Mouse (Mus musculus) kidney, embryonic 14.5 days (tissue): ENCODE data around the gene Itpk1. TPM values are rescaled to one million over a fixed set of nuclear protein-coding genes. Genes with fewer than 3 reads are reported as not detected.

ENCODE experiments used
- ATAC-seq: fragments of 200-750 bp; cut with Nextera tagmentation; 2 replicates; pipeline ENCODE4 v1.8.0; 2017; ENCODE audit warnings: moderate number of reproducible peaks, mild to moderate bottlenecking, moderate TSS enrichment, moderate library complexity; ENCODE audit not compliant: low FRiP score, low TSS enrichment
- H3K27ac ChIP-seq: fragments of 300-500 bp; sonication (generic); 2 replicates; pipeline ENCODE4 v1.5.1; 2014; ENCODE audit warnings: low read depth, mild to moderate bottlenecking, low read length, moderate library complexity, mixed read lengths
- H3K27me3 ChIP-seq: fragments of 300-500 bp; sonication (generic); 2 replicates; pipeline ENCODE4 v1.6.1; 2014; ENCODE audit warnings: mild to moderate bottlenecking, low read length; ENCODE audit not compliant: control insufficient read depth, insufficient read depth
- H3K36me3 ChIP-seq: fragments of 300-500 bp; sonication (generic); 2 replicates; pipeline ENCODE4 v1.6.1; 2014; ENCODE audit warnings: low read length, mixed read lengths; ENCODE audit not compliant: control insufficient read depth, insufficient read depth
- H3K4me1 ChIP-seq: fragments of 300-500 bp; sonication (generic); 2 replicates; pipeline ENCODE4 v1.6.1; 2014; ENCODE audit warnings: low read length, mixed read lengths; ENCODE audit not compliant: control insufficient read depth, insufficient read depth
- H3K4me2 ChIP-seq: fragments of 300-500 bp; sonication (generic); replicated peaks from 2 replicates; pipeline ENCODE4 v1.6.1; 2014; ENCODE audit warnings: low read depth, mild to moderate bottlenecking, low read length
- H3K4me3 ChIP-seq: fragments of 300-500 bp; sonication (generic); 2 replicates; pipeline ENCODE4 v1.5.1; 2014; ENCODE audit warnings: mild to moderate bottlenecking, low read length
- H3K9ac ChIP-seq: fragments of 300-500 bp; sonication (generic); 2 replicates; pipeline ENCODE4 v1.6.1; 2014; ENCODE audit warnings: low read depth, mild to moderate bottlenecking, low read length, moderate library complexity
- H3K9me3 ChIP-seq: fragments of 300-500 bp; sonication (generic); 2 replicates; pipeline ENCODE4 v1.6.1; 2016; ENCODE audit warnings: low read length; ENCODE audit not compliant: control insufficient read depth
- WGBS: fragments of 180-500 bp; shearing (Covaris S2); extraction: QIAGEN DNeasy Blood & Tissue Kit; methylation state at CpG from one replicate; pipeline ENCODE4 v1.1.7; 2014; 5-methylcytosine and 5-hydroxymethylcytosine counted together
- polyA plus RNA-seq: library from polyadenylated mRNA; unstranded; fragments of >200 nt; fragmentation: Nextera tagmentation; extraction: Ambion mirVana; gene quantifications from 2 replicates; pipeline ENCODE4 v1.2.1, GENCODE M21; 2014

Gene Itpk1
- polyA plus RNA-seq, 1 experiment from 2014 or later, result 18.4 TPM

- H3K36me3 ChIP-seq, result peaks cover 2% of the 10 kb centered on the region; the same call in 1 of the 2 replicates
- no peak overlapping the region for H3K9ac ChIP-seq
- H3K27ac ChIP-seq, result no peak overlapping the region
- no peaks in the 10 kb centered on the region for H3K9me3 ChIP-seq
- 71% methylated on average over 5 of the region's 5 CpGs for WGBS
- ATAC-seq, result no peak
- H3K4me1 ChIP-seq, result no peaks in the 10 kb centered on the region
- H3K4me2 ChIP-seq, result no peak overlapping the region
- H3K27me3 ChIP-seq, result no peaks in the 10 kb centered on the region
- H3K4me3 ChIP-seq, result no peak overlapping the region
Measured at GRCm38 (mm10) chr12:102581579-102582196, 123.0 kb downstream of the Itpk1 start.

DNA sequence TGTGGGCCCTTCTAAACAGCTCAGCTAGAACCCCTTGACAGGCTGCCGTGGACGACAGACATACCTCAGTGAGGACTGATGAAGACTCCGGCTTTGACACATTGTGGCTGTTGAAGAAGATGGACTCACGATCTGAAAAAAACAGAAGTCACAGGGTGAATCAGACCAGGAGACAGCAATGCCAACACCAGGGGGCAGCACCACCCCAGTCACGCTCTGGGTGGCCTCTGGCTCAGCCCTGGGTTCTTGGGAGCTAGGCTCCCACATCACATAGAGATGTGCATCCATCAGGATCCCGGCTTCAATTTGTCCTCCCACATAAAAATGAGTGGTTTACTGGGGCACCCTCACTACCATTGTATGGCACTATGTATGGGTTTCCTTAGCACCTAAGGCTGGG, 125.7 kb downstream of the Itpk1 start:
- no peaks in the 10 kb centered on the region; the same call in 1 of the 2 replicates for H3K36me3 ChIP-seq
- no peak overlapping the region for H3K4me3 ChIP-seq
- ATAC-seq, result peak; percentile 49; the same call in 1 of the 2 replicates
- no peaks in the 10 kb centered on the region for H3K27me3 ChIP-seq
- H3K27ac ChIP-seq, result no peak overlapping the region
- no peaks in the 10 kb centered on the region for H3K4me1 ChIP-seq
- 52% methylated on average over 6 of the region's 6 CpGs for WGBS
- H3K9me3 ChIP-seq, result no peaks in the 10 kb centered on the region
- no peak overlapping the region for H3K9ac ChIP-seq
- no peak overlapping the region for H3K4me2 ChIP-seq

GRCm38 (mm10) chr12:102576659-102577398, 127.9 kb downstream of the Itpk1 start:
- H3K4me3 ChIP-seq, result no peak overlapping the region
- H3K9me3 ChIP-seq, result no peaks in the 10 kb centered on the region
- H3K27me3 ChIP-seq, result no peaks in the 10 kb centered on the region
- no peak for ATAC-seq
- no peak overlapping the region for H3K4me2 ChIP-seq
- H3K4me1 ChIP-seq, result no peaks in the 10 kb centered on the region
- WGBS, result 56% methylated on average over 10 of the region's 10 CpGs
- H3K27ac ChIP-seq, result no peak overlapping the region
- peaks cover 10% of the 10 kb centered on the region; the same call in 1 of the 2 replicates for H3K36me3 ChIP-seq
- H3K9ac ChIP-seq, result no peak overlapping the region

DNA sequence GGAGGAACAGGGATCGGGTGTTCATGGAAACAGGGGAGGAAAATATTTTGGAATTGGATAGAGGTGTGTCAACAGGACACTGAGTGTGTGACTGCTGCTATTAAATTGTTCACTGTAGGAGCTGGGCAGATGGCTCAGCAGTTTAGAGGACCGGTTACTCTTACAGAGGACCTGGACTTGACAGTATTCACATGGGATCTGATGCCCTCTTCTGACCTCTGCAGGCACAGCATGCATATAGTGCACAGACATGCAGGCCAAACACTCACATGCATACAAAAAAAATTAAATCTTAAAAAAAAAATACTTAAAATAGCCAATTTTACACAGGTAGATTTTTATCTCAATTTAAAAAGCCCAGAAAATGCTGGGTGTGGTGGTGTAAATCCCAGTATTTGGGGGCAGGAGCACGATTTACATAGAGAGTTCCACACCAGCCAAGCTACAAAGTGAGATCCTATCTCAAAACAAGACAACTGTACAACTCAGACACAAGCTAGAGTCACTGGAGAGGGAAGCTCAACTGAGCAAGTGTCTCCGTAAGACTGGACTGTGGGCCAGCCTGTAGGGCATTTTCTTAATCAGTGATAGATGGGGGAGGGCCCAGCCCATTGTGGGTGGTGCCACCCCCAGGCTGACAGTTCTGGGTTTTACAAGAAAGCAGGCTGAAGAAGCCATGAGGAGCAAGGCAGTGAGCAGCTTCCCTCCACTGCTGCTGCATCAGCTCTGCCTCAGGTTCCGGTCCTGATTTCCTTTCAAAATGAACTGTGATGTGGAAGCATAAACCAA, 129.0 kb downstream of the Itpk1 start:
- Histone ChIP-seq H3K4me1 (no peaks in the 10 kb centered on the region), H3K9ac (no peak overlapping the region), H3K36me3 (peaks cover 10% of the 10 kb centered on the region; the same call in 1 of the 2 replicates), H3K27me3 (no peaks in the 10 kb centered on the region), H3K27ac (no peak overlapping the region), H3K4me3 (no peak overlapping the region), H3K4me2 (no peak overlapping the region), H3K9me3 (no peaks in the 10 kb centered on the region)
- ATAC-seq, result no peak
- WGBS, result 66% methylated on average over 5 of the region's 5 CpGs

DNA sequence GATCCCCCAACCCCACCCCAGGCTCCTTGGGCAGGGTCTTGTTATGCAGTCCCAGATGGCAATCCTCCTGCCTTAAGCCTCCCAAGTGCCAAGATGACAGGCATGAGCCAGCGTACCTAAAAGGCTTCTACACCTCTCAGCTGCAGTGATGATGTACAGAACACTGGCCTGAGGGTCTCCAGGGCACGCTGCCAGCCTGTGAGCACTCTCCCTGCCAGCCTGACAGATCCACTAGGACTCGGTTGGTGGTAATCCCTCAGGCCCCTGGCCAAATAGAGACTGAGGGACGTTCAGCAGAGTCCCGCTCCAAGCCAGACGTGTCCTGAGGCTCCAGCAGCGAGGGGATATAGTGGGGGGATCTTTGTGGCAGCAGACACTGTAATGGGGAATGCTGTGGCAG, 131.7 kb downstream of the Itpk1 start:
- H3K4me3 ChIP-seq, result no peak overlapping the region
- H3K36me3 ChIP-seq, result peaks cover 14% of the 10 kb centered on the region

GRCm38 (mm10) chr12:102571666-102572065, 133.1 kb downstream of the Itpk1 start:
- Histone ChIP-seq H3K27me3 (no peaks in the 10 kb centered on the region), H3K9ac (no peak overlapping the region), H3K27ac (no peak overlapping the region), H3K36me3 (peaks cover 14% of the 10 kb centered on the region), H3K4me3 (no peak overlapping the region), H3K9me3 (no peaks in the 10 kb centered on the region), H3K4me2 (no peak overlapping the region), H3K4me1 (no peaks in the 10 kb centered on the region)
- 84% methylated on average over 8 of the region's 9 CpGs for WGBS
- no peak for ATAC-seq

More for the DNA sequence above, 131.7 kb downstream of the Itpk1 start:
- H3K27ac ChIP-seq, result no peak overlapping the region
- H3K9me3 ChIP-seq, result no peaks in the 10 kb centered on the region
- no peak overlapping the region for H3K4me2 ChIP-seq
- H3K9ac ChIP-seq, result no peak overlapping the region
- H3K4me1 ChIP-seq, result no peaks in the 10 kb centered on the region
- ATAC-seq, result no peak
- 85% methylated on average over 7 of the region's 7 CpGs for WGBS
- H3K27me3 ChIP-seq, result no peaks in the 10 kb centered on the region

DNA sequence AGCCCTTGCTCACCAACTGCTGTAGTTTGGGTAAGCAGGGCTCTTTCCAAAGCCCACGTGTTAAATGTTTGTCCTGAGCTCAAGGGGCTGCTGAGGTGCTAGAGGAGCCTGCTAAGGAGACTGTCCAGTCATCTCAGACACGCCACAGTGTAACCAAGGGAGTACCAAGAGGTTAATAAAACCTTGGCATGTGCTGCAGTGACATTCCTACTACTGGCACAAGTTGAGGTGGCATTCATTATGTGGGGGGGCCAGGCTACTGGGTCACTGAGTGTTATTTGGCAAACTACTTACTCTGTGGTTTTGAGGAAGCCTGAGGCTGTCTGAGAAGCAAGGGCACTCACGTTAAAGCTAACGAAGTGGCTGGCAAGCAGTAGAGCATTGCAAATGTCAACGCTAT, 134.0 kb downstream of the Itpk1 start:
- ATAC-seq, result no peak
- 76% methylated on average over 5 of the region's 5 CpGs for WGBS
- no peak overlapping the region for H3K4me2 ChIP-seq
- no peaks in the 10 kb centered on the region for H3K27me3 ChIP-seq
- no peak overlapping the region for H3K4me3 ChIP-seq
- H3K9ac ChIP-seq, result no peak overlapping the region
- H3K36me3 ChIP-seq, result peaks cover 14% of the 10 kb centered on the region
- no peaks in the 10 kb centered on the region for H3K9me3 ChIP-seq
- H3K27ac ChIP-seq, result no peak overlapping the region
- H3K4me1 ChIP-seq, result no peaks in the 10 kb centered on the region

- Histone ChIP-seq H3K27ac (no peak overlapping the region), H3K36me3 (peaks cover 14% of the 10 kb centered on the region), H3K4me2 (no peak overlapping the region), H3K9me3 (no peaks in the 10 kb centered on the region), H3K9ac (no peak overlapping the region), H3K27me3 (no peaks in the 10 kb centered on the region), H3K4me3 (no peak overlapping the region), H3K4me1 (no peaks in the 10 kb centered on the region)
- 90% methylated on average over 13 of the region's 13 CpGs for WGBS
- ATAC-seq, result no peak
Measured at GRCm38 (mm10) chr12:102570111-102570510, 134.6 kb downstream of the Itpk1 start.

DNA sequence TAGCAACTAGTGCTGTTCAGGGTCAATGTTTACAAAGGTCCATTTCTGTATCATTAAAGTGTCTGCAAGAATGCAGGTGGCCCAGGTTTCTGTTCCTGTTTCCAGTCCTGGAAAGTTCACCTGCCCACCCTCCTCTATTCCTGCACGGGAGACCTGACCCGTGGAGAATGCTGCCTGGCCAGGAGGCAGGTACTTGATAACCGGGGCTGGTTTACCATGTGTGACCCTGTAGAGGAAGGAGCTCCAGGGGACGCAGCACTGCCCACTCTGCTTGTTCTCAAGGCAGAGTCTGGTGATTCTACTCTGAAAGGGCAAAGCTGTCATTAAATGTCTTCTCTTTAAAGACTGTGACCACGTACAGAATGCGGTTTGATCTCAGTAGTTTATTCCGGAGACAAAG, 136.5 kb downstream of the Itpk1 start:
- no peak for ATAC-seq
- Histone ChIP-seq H3K27ac (no peak overlapping the region), H3K27me3 (no peaks in the 10 kb centered on the region), H3K4me3 (no peak overlapping the region), H3K4me1 (no peaks in the 10 kb centered on the region), H3K9ac (no peak overlapping the region), H3K9me3 (no peaks in the 10 kb centered on the region), H3K4me2 (no peak overlapping the region), H3K36me3 (peaks cover 8% of the 10 kb centered on the region)
- 62% methylated on average over 7 of the region's 7 CpGs for WGBS
